Mouse (Mus musculus): ENCODE data around the gene Map3k9.

Gene Map3k9

DNA sequence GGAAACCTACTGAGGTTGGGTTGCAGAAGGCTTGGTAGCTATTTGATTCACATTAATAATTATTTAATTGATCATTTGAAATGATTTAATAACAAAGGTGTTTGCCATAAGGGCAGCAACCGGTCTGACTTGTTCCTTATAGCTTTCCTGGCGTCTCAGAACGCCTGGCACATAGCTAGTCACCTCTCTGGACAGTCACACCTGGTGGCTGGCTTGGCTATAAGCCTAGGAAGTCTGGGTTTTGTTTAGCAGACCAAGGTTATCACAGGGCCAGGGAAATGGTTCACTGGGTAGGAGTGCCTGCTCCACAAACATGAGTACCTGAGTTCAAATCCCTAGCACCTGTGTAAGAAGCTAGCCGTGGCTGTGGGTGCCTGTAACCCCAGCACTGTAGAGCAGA is 2.3 kb upstream of the Map3k9 start:
- no peak for DNase-seq

DNA sequence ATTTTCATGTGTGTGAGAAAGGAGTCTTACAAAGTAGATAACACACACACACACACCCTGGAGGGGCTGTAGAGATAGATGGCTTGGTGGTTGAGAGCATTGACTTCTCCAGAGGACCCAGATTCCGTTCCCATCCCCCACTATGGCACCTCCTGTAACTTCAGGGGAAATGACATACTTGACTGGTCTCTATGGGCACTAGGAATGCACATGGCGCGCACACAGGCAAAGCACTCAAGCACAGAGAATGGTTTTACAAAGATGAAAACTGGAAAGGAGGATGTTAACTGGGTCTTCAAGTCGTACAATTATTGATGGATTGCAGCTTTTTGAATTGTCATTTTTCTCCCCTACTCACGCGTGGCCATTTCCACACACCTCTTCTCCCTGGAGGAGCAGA is 1.6 kb upstream of the Map3k9 start:
- DNase-seq, result peak; percentile 42

- peak; percentile 71 for DNase-seq
Measured at GRCm38 (mm10) chr12:81780271-81781093, 493 bp downstream of the Map3k9 start.

DNA sequence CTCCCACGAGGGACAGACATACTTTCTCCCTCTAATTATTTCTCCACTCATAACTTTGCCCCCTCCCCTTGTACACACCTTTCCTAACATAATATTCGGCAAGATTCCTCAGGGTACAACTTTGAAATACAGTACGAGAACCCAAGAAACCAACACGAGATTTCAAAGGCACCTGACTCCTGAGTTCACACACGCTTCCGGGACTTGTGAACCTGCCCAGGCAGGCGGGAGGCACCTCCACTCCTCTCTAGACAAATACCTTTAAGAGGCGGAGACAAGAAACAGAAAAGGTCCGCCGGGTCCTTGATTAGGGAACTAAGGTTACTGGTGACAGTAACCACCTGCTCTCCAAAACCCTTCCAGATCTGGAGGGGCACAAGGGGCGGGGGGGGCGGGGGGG is 1.1 kb downstream of the Map3k9 start:
- peak; percentile 62 for DNase-seq

DNA sequence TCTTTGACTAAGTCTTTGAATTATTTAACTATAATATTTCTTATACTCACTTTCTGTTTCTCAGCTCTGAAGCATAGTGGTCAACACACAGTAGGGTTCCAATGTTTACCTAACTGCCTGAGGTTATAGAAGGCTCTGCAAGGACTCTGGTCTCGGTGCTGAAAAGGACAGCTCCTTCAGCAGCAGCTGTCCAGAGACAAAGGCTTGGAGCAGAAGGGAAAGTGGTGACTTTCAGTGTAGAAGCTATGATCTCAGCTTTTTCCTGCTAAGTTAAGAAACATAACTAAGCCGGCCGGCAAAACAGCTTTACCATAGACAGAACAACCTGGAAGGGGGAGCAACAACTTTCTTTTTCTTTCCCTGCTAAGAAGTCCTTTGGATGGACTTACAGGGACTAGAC is 4.8 kb downstream of the Map3k9 start:
- no peak for DNase-seq

DNA sequence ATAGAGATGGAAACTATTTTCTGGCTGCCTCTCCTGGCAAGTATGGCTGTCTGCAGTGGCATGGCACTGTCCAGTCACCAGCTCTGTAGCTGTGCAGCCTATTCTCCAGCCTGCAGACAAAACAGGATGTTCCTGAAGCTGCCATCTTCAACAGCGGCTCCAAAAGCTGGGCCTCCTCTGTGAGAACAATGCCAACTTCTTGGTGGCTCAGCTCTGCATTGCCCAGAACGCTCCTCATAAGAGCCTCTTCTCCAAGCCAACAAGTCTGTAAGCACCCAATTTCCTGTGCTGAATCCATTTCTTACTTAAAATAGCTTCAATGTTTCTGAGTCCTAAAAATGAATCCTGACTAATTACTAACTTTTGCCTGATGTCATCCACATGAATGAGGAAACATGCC is 5.3 kb downstream of the Map3k9 start:
- no peak for DNase-seq

GRCm38 (mm10) chr12:81774186-81774585 is 6.8 kb downstream of the Map3k9 start:
- DNase-seq, result no peak

- no peak for DNase-seq
Measured at GRCm38 (mm10) chr12:81769458-81769857, 11.5 kb downstream of the Map3k9 start.

DNA sequence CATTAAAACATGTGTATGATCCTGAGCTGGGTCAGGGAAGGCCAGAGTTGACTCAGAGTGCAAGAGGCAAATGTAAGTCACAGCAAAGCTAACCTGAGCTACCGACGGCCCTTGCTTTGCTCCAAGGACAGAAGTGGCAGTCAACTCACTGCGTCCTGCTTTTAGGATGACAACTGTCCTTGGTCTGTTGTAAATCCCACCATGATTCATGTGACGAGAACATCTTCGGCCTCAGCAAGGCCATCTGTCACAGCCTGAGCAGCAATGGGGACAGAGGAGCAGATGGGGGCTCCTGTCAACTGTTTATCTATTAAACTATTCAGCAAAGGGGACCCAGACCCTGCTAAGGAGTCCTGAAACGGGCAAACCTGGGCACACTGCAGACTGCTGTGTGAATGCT is 15.6 kb downstream of the Map3k9 start:
- DNase-seq, result no peak

- no peak for DNase-seq
Measured at GRCm38 (mm10) chr12:81764370-81764769, 16.6 kb downstream of the Map3k9 start.

- DNase-seq, result peak; percentile 66
Measured at GRCm38 (mm10) chr12:81754651-81755050, 26.3 kb downstream of the Map3k9 start.

DNA sequence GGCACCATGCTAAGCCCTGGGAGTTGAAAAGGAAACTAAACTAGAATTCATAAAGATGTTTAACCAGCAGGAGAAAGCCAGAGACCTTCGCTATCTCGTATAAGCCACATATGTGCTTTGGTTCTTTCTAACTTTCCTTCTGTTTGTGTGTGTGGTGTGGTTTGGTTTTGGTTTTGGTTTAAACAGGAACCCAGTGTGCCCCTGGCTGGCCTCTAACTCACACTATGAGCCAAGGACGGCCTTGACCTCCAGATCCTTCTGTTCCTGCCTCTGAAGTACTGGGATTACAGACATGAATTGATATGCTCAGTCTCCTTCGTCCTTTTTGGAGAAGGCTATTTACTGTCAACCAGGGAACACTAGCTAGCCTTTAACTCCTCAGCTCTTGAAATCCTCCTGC is 29.9 kb downstream of the Map3k9 start:
- no peak for DNase-seq

GRCm38 (mm10) chr12:81748918-81749317 is 32.1 kb downstream of the Map3k9 start:
- peak; percentile 48 for DNase-seq

- DNase-seq, result no peak
Measured at GRCm38 (mm10) chr12:81748021-81748576, 32.9 kb downstream of the Map3k9 start.

DNA sequence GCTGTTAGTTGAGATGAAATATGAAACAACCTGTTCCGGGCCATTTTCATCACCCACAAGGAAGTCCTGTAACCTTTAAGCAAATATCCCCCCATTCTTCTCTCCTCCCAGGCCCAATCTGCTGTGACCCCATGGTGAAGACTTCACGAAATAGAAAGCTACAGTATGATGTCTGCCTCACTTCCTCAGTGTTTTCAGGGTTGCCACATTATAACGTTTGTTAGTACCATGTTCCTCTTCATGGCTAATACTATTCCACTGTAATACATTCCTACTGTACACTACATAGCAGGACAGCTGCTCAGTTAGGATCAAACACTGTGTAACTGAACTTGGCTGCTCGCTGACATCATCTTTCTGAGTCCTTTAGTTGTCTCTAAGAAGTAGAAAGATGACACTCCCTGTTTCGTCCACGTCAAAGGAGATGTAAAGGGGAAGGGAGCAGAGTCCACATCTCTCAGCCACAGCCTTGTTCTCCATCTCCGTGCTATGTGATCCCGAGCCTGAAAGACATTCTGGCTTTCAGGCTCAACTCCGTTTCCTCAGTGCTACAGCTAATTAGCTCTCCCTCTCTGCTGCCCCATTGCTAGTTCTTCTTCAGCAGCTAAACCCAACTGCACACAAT is 34.5 kb downstream of the Map3k9 start:
- DNase-seq, result no peak

DNA sequence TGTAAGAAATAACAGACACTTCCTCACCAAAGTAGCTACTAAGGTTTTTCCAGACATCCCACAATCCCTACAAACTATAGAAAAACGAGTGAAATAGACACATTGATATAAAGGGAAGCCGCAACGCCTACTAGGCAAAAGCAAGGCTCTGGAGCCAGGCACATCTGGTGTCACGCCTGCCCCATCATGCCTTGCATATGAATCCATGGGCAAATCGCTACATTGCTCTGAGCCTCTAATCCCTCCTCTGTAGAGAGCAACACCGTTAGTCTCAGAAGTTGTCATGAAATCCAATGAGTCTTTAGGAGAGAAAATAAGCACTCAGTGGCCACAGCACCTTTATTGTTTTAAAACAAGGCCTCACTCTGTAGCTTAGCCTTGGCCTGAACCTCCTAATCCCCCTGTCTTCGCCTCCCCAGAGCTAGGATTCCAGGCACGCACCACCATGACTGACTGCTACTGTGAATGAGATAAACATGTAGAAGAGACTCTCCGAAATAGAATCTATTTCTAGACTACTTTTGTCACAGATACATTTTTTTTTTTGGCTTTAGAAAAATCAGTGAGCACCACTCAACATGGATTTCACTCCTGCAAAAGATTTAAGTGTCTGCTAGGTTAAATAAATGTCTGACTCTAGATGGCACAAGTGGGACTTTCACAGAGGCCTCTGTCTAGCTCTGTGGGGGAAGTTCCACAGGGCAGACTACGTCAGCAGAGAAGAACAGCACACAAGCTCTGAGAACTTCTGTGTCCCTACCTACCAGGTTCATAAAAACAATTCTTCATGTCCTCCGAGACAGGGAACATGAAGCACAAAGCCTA is 45.5 kb downstream of the Map3k9 start:
- no peak for DNase-seq

DNA sequence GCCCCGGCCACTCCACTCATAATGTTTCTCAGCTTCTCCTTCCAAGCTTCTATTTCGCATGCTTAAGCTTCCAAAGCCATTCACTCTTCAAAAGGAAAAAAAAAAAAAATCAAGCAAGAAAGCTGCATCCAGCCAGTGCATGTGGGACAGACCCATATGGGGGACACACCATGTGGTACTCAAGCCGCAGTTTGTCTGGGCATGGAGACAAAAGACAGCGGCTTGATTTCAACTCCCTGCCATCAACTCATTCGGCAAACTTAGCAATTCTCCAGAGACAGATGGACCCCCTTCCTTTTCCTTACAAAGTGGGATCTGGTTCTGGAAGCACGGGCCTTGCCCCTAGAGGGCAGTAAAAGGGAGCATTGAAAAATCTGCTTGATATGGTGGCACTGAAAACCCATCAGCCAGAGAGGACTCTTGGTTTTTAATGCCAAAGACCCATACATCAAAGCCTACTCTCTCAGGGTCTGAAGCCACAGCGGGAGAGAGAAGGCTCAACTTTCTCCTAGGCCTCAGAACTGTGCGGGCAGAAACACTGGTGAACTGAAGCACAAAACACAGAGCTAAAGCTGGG is 54.6 kb downstream of the Map3k9 start:
- no peak for DNase-seq

DNA sequence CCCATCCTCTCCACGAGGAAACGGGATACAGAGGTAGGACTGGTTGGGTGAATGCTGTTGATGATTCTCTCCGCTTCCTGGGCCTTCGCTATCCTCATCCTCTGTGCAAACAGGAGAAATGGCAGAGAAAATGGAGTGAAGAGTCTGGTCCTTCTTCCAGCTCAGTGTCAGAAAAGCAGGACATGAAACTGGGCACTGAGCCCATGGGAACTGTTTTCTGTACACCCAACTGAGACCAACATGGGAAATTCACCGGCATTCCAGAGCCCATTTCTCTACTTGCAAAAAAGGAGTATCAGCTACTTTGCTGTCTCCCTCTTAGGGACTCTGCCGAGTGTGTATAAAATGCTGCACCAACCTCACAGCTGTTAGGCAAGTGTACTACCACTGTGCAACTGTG is 56.2 kb downstream of the Map3k9 start:
- DNase-seq, result peak; percentile 47

GRCm38 (mm10) chr12:81723375-81723774 is 57.6 kb downstream of the Map3k9 start:
- no peak for DNase-seq

GRCm38 (mm10) chr12:81719715-81720114 is 61.3 kb downstream of the Map3k9 start:
- DNase-seq, result no peak

DNA sequence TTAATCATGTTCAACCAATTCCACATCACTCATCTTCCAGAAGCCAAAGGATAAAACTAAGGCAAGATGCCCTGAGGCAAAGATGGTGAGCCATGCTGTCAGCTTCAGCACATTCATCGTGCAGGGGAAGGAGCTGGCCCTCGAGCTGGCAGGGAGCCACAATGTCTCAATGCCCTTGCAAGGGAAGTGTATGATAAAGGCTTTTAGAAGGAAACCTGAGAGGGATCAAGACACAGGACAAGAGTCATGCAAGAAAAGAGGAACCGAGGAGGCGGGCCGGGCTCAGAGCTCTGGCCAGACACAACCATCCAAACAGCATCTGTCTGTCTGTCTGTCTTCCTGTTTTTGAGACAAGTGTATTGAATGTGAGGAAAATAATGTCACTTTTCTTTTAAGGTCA is 61.8 kb downstream of the Map3k9 start:
- DNase-seq, result no peak

GRCm38 (mm10) chr12:81712618-81713017 is 68.4 kb downstream of the Map3k9 start:
- DNase-seq, result no peak

DNA sequence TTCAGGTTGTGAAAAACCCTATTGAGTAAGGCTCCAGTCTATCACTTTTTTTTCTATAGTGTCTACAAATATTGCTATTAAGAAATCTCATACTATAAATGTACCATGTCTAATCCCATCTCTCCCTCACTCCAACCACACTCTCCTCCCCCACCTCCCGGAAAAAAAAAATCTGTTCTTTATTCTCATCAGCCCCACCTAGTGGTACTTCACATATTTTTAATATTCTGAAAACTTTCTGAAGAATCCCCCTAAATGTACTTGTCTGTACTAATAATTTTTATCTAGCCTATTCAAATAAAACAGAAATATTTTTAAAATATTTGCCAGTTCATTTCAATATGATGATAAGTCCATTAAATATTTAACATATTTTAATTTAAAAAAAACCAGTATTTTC is 78.1 kb downstream of the Map3k9 start:
- DNase-seq, result no peak

Data from cerebellum, adult 11-12 months (tissue).